Comparison of ENCODE assay signal across 19 mouse cellular contexts in genomic region chr14:19785797-19786588, GRCm38 (mm10). TPM values are rescaled to one million over a fixed set of nuclear protein-coding genes. Genes with fewer than 3 reads are reported as not detected.
"Had no signal": no experiment of that assay in that cellular context is flagged by ENCODE, and none has a peak within 500 bp of the region (broad histone marks: within the 10 kb centered on the region; RNA-seq: fewer than 3 reads in every experiment).

No protein-coding gene starts in this region.

- ATAC-seq: midbrain, embryonic 13.5 days; midbrain, embryonic 16.5 days had no signal

- H3K9ac ChIP-seq: kidney, embryonic 15.5 days; liver, embryonic 13.5 days; midbrain, embryonic 13.5 days; neural tube, embryonic 13.5 days; stomach, embryonic 15.5 days had no signal

- H3K4me3 ChIP-seq: kidney, embryonic 15.5 days; layer of hippocampus, adult 2 months; left cerebral cortex, adult 2 months; liver, embryonic 13.5 days; megakaryocyte, embryonic 14.5 days; midbrain, embryonic 10.5 days; midbrain, embryonic 13.5 days; myocyte; neural tube, embryonic 13.5 days; stomach, embryonic 15.5 days had no signal

- H3K4me1 ChIP-seq: kidney, embryonic 15.5 days; liver, embryonic 13.5 days; megakaryocyte, embryonic 14.5 days; midbrain, embryonic 10.5 days; midbrain, embryonic 13.5 days; neural tube, embryonic 13.5 days; stomach, embryonic 15.5 days had no signal

- H3K36me3 ChIP-seq: liver, embryonic 13.5 days; midbrain, embryonic 10.5 days; midbrain, embryonic 13.5 days; neural tube, embryonic 13.5 days; stomach, embryonic 15.5 days had no signal

- H3K27ac ChIP-seq: kidney, embryonic 15.5 days; layer of hippocampus, adult 2 months; left cerebral cortex, adult 2 months; liver, embryonic 13.5 days; midbrain, embryonic 10.5 days; midbrain, embryonic 13.5 days; neural tube, embryonic 13.5 days; stomach, embryonic 15.5 days had no signal

- H3K27me3 ChIP-seq: kidney, embryonic 15.5 days; liver, embryonic 13.5 days; midbrain, embryonic 13.5 days; neural tube, embryonic 13.5 days; stomach, embryonic 15.5 days had no signal

- H3K9me3 ChIP-seq: kidney, embryonic 15.5 days; liver, embryonic 13.5 days; megakaryocyte, embryonic 14.5 days; midbrain, embryonic 10.5 days; midbrain, embryonic 13.5 days; neural tube, embryonic 13.5 days; stomach, embryonic 15.5 days had no signal

- H3K4me2 ChIP-seq: kidney, embryonic 15.5 days; liver, embryonic 13.5 days; midbrain, embryonic 13.5 days; neural tube, embryonic 13.5 days; stomach, embryonic 15.5 days had no signal

- DNase-seq: kidney, postnatal 14 days; layer of hippocampus, adult 9-11 months; liver, embryonic 13.5 days; lung, adult 2 months; retina, postnatal 1 day; right cerebral cortex, postnatal 25 days; spleen, adult 18-20 months; thymus, postnatal 25 days had no signal

RNA-seq across cellular contexts. Expression of gene Nid2, which starts 34.9 kb away (rescaled TPM):
- total RNA-seq: neutrophil, adult 5-6 weeks had no signal
